Mouse (Mus musculus) CD4-positive, CD25-positive, alpha-beta regulatory T cell, adult 9 weeks (primary cell): ENCODE data around the gene Olfr1012. TPM values are rescaled to one million over a fixed set of nuclear protein-coding genes. Genes with fewer than 3 reads are reported as not detected.

Experiments
- polyA plus RNA-seq: library from polyadenylated mRNA; unstranded; fragments of 100-300 nt; shearing (Covaris generic); gene quantifications from one replicate; pipeline ENCODE4 v1.2.1, GENCODE M21; 2017

Olfr1012 gene
- not detected for polyA plus RNA-seq

GRCm38 (mm10) chr2:85762666-85763065 lies at the start of gene Olfr1012:
TSS of gene Olfr1012 (minus strand) at chr2:85762766.

GRCm38 (mm10) chr2:85802444-85802843 lies 39.9 kb upstream of the Olfr1012 start, which contains the start of gene Olfr1016:
TSS of gene Olfr1016 (minus strand) at chr2:85802544.

GRCm38 (mm10) chr2:85781717-85782116 lies 19.2 kb upstream of the Olfr1012 start, which contains the start of gene Olfr1015:
TSS of gene Olfr1015 (plus strand) at chr2:85782017.

GRCm38 (mm10) chr2:85772413-85772812 lies 9.8 kb upstream of the Olfr1012 start, which contains the start of gene Olfr1014:
TSS of gene Olfr1014 (plus strand) at chr2:85772713.

GRCm38 (mm10) chr2:85766798-85767197 lies 4.2 kb upstream of the Olfr1012 start, which contains the start of gene Olfr1013:
TSS of gene Olfr1013 (plus strand) at chr2:85767098.

GRCm38 (mm10) chr2:85715119-85715518 lies 47.4 kb downstream of the Olfr1012 start, which contains the start of gene Olfr1009:
TSS of gene Olfr1009 (plus strand) at chr2:85715419.

Other genes starting within 250 kb of the Olfr1012 start
- gene 4833423E24Rik, start 243.7 kb downstream of the Olfr1012 start, polyA plus RNA-seq: not detected
- gene Olfr996, start 183.6 kb downstream of the Olfr1012 start, polyA plus RNA-seq: not detected
- not detected for gene Olfr998, start 173.8 kb downstream of the Olfr1012 start, polyA plus RNA-seq
- not detected for gene Olfr1000, start 150.9 kb downstream of the Olfr1012 start, polyA plus RNA-seq
- gene Olfr1002, start 112.1 kb downstream of the Olfr1012 start, polyA plus RNA-seq: not detected
- gene Olfr154, start 98.3 kb downstream of the Olfr1012 start, polyA plus RNA-seq: not detected
- not detected for gene Olfr1006, start 84.0 kb downstream of the Olfr1012 start, polyA plus RNA-seq
- gene Olfr1008, start 73.3 kb downstream of the Olfr1012 start, polyA plus RNA-seq: not detected
- not detected for gene Olfr1009, start 47.3 kb downstream of the Olfr1012 start, polyA plus RNA-seq
- gene Olfr1013, start 4.3 kb upstream of the Olfr1012 start, polyA plus RNA-seq: not detected
- not detected for gene Olfr1014, start 9.9 kb upstream of the Olfr1012 start, polyA plus RNA-seq
- not detected for gene Olfr1015, start 19.3 kb upstream of the Olfr1012 start, polyA plus RNA-seq
- gene Olfr1016, start 39.8 kb upstream of the Olfr1012 start, polyA plus RNA-seq: not detected
- not detected for gene Olfr1018, start 55.7 kb upstream of the Olfr1012 start, polyA plus RNA-seq
- not detected for gene Olfr1019, start 82.7 kb upstream of the Olfr1012 start, polyA plus RNA-seq
- not detected for gene Olfr1020, start 84.3 kb upstream of the Olfr1012 start, polyA plus RNA-seq
- not detected for gene Olfr1022, start 105.8 kb upstream of the Olfr1012 start, polyA plus RNA-seq
- not detected for gene Olfr1023, start 122.9 kb upstream of the Olfr1012 start, polyA plus RNA-seq
- not detected for gene Olfr1024, start 142.3 kb upstream of the Olfr1012 start, polyA plus RNA-seq
- gene Olfr1025-ps1, start 152.4 kb upstream of the Olfr1012 start, polyA plus RNA-seq: not detected
- not detected for gene Olfr1026, start 158.8 kb upstream of the Olfr1012 start, polyA plus RNA-seq
- gene Olfr1028, start 187.7 kb upstream of the Olfr1012 start, polyA plus RNA-seq: not detected
- gene Olfr1029, start 211.1 kb upstream of the Olfr1012 start, polyA plus RNA-seq: not detected
- not detected for gene Olfr1030, start 216.5 kb upstream of the Olfr1012 start, polyA plus RNA-seq
- gene Olfr1031, start 227.5 kb upstream of the Olfr1012 start, polyA plus RNA-seq: not detected
- gene Olfr1032, start 242.8 kb upstream of the Olfr1012 start, polyA plus RNA-seq: not detected